Mouse (Mus musculus) adrenal gland, postnatal 10 days (tissue): ENCODE data around the gene Klhdc3. TPM values are rescaled to one million over a fixed set of nuclear protein-coding genes. Genes with fewer than 3 reads are reported as not detected.

Source experiments
- DNase-seq: peaks from one replicate; pipeline ENCODE4 v3.0.0; 2021; ENCODE audit warnings: mixed read lengths
- total RNA-seq, 2 experiments: library from RNA; stranded (reverse); gene quantifications; 2 replicates each; pipeline ENCODE4 v1.2.3; 2021

Klhdc3 gene
- total RNA-seq, 2 experiments from 2014 or later = 97.0 to 110 TPM

DNA sequence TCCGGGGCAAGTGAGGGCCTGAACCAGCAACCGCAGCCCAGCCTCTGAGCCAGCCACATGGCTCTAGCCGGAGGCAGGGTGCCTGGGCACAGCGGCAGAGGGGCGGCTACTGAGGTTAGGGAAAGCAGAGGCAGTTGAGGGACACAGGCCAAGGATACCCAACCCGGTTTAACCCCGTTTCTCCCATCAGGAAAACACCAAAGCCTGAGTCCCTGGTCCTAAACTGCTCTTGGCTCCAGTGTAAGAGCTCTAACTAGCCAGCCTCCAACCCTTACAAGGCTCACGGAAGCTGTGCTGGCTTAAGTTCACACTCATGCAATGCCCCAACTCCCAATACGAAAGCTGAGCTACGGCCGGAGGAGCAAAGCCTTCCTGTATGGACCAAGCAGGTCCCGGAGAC, 56.1 kb downstream of the Klhdc3 start:
- DNase-seq = no peak

Other genes with a start within 250 kb of the Klhdc3 start
- gene Slc22a7, start 242.5 kb downstream of the Klhdc3 start, total RNA-seq = 10 to 100 TPM in 1 of 2 experiments, 1 to 10 TPM in 1; 5.4 to 14.6 TPM
- gene Ttbk1, start 193.2 kb downstream of the Klhdc3 start, total RNA-seq = 1 to 10 TPM; 1.2 to 2.2 TPM
- gene Dnph1, start 184.2 kb downstream of the Klhdc3 start, total RNA-seq = 1 to 10 TPM; 5.7 to 6.1 TPM
- gene Cul9, start 134.5 kb downstream of the Klhdc3 start, total RNA-seq = 10 to 100 TPM; 14.3 to 22.9 TPM
- 10 to 100 TPM; 33.6 to 37.6 TPM for gene Srf, start 124.7 kb downstream of the Klhdc3 start, total RNA-seq
- 10 to 100 TPM; 19.6 to 21.4 TPM for gene Ptk7, start 51.4 kb downstream of the Klhdc3 start, total RNA-seq
- gene Klc4, start 34.9 kb downstream of the Klhdc3 start, total RNA-seq = 10 to 100 TPM; 31.9 to 34.9 TPM
- gene Mrpl2, start 34.7 kb downstream of the Klhdc3 start, total RNA-seq = 100 to 1,000 TPM; 142 to 147 TPM
- gene Cul7, start 30.6 kb downstream of the Klhdc3 start, total RNA-seq = 10 to 100 TPM; 48.5 to 61.7 TPM
- gene Rrp36, start 6.6 kb downstream of the Klhdc3 start, total RNA-seq = 10 to 100 TPM; 24.0 to 27.1 TPM
- gene Mea1, start 2.1 kb downstream of the Klhdc3 start, total RNA-seq = 10 to 100 TPM; 88.1 to 90.3 TPM
- 10 to 100 TPM; 43.7 to 49.7 TPM for gene Ppp2r5d, start 24.2 kb upstream of the Klhdc3 start, total RNA-seq
- 10 to 100 TPM; 67.8 to 81.8 TPM for gene Pex6, start 30.5 kb upstream of the Klhdc3 start, total RNA-seq
- 10 to 100 TPM; 18.0 to 54.7 TPM for gene Gnmt, start 48.3 kb upstream of the Klhdc3 start, total RNA-seq
- 10 to 100 TPM; 42.2 to 46.5 TPM for gene Cnpy3, start 71.3 kb upstream of the Klhdc3 start, total RNA-seq
- not detected for gene Ptcra, start 82.8 kb upstream of the Klhdc3 start, total RNA-seq
- gene 2310039H08Rik, start 91.7 kb upstream of the Klhdc3 start, total RNA-seq = 10 to 100 TPM; 68.3 to 72.5 TPM
- gene Rpl7l1, start 101.8 kb upstream of the Klhdc3 start, total RNA-seq = 10 to 100 TPM; 84.3 to 99.2 TPM
- gene Bicral, start 177.6 kb upstream of the Klhdc3 start, total RNA-seq = 10 to 100 TPM; 15.2 to 19.0 TPM
- gene Tbcc, start 209.8 kb upstream of the Klhdc3 start, total RNA-seq = 10 to 100 TPM; 21.6 to 23.3 TPM
- gene Prph2, start 229.5 kb upstream of the Klhdc3 start, total RNA-seq = not detected